Comparison of ENCODE assay signal across 20 mouse cellular contexts in the genomic region with DNA sequence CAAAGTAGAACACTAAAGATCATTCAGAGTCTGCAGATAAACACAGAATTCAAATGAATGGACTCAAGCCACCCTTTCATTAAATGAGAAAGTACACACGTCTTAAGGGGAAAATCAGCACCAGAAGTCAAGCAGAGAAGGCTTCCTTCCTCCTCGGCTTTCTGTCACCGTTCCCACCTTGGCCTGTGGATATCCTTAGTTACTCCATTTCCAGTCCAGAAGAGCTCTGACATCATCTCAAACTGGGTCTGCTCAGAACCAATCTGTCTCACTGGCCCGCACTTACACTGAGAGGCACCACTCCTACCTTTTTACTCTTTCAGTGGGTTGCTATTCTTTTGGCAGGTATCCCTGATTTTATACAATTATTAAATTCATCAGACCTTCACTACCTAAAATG.
DNase-seq lines count a peak whose midpoint lies in the region; ATAC-seq and TF ChIP-seq lines count a peak whose summit lies in the region.
"Had no signal": no experiment of that assay in that cellular context is flagged by ENCODE, and none has a peak within 500 bp of the region (broad histone marks: within the 10 kb centered on the region; RNA-seq: fewer than 3 reads in every experiment).

No protein-coding gene starts in this region.

- no peak for TF ChIP-seq POLR2A in thymus, adult 2 months (IDR thresholded peaks at IDR 0.05; ENCODE audit: control insufficient read depth, extremely low read depth, insufficient read depth, low read length, poor library complexity)

- H3K27me3 ChIP-seq in neural tube, embryonic 15.5 days (replicated peaks): no peaks in the 10 kb centered on the region
- no peaks in the 10 kb centered on the region for H3K27me3 ChIP-seq in thymus, adult 2 months (ENCODE audit: control insufficient read depth, insufficient read depth, low read length)
- no peaks in the 10 kb centered on the region for H3K27me3 ChIP-seq in intestine, postnatal 0 days (replicated peaks; ENCODE audit: control insufficient read depth, insufficient read depth, low read length)
- H3K27me3 ChIP-seq: embryonic facial prominence, embryonic 12.5 days; forebrain, embryonic 15.5 days; hindbrain, embryonic 13.5 days had no signal

- H3K4me3 ChIP-seq in neural tube, embryonic 15.5 days (replicated peaks): no peak overlapping the region
- no peak overlapping the region for H3K4me3 ChIP-seq in thymus, adult 2 months (ENCODE audit: control insufficient read depth, insufficient read depth, low read length)
- H3K4me3 ChIP-seq in intestine, postnatal 0 days (ENCODE audit: low read depth, low read length): no peak overlapping the region
- H3K4me3 ChIP-seq: embryonic facial prominence, embryonic 12.5 days; forebrain, embryonic 15.5 days; hindbrain, embryonic 13.5 days had no signal

- H3K4me1 ChIP-seq in neural tube, embryonic 15.5 days: no peaks in the 10 kb centered on the region; the same call in 1 of the 2 replicates
- no peaks in the 10 kb centered on the region for H3K4me1 ChIP-seq in thymus, adult 2 months (replicated peaks; ENCODE audit: control insufficient read depth, insufficient read depth, low read length)
- H3K4me1 ChIP-seq in intestine, postnatal 0 days (replicated peaks; ENCODE audit: control insufficient read depth, insufficient read depth, low read length): no peaks in the 10 kb centered on the region
- H3K4me1 ChIP-seq: embryonic facial prominence, embryonic 12.5 days; forebrain, embryonic 15.5 days; hindbrain, embryonic 13.5 days had no signal

- H3K36me3 ChIP-seq in neural tube, embryonic 15.5 days: no peaks in the 10 kb centered on the region
- no peaks in the 10 kb centered on the region; the same call in 1 of the 2 replicates for H3K36me3 ChIP-seq in thymus, adult 2 months (ENCODE audit: control insufficient read depth, insufficient read depth, low read length)
- no peaks in the 10 kb centered on the region for H3K36me3 ChIP-seq in intestine, postnatal 0 days (ENCODE audit: control insufficient read depth, insufficient read depth)
- H3K36me3 ChIP-seq: embryonic facial prominence, embryonic 12.5 days; forebrain, embryonic 15.5 days; hindbrain, embryonic 13.5 days had no signal

- peak; percentile 79; the same call in 1 of the 2 replicates for ATAC-seq in cerebellum, adult (ENCODE audit: insufficient number of reproducible peaks, low FRiP score, low TSS enrichment)
- ATAC-seq in neural tube, embryonic 15.5 days (ENCODE audit: low FRiP score): no peak
- ATAC-seq in intestine, postnatal 0 days: no peak
- ATAC-seq: CD4-positive, CD25-positive, alpha-beta regulatory T cell, adult 4 months; forebrain, embryonic 15.5 days; hindbrain, postnatal 0 days had no signal

- H3K9ac ChIP-seq in neural tube, embryonic 15.5 days (replicated peaks): no peak overlapping the region
- H3K9ac ChIP-seq in intestine, postnatal 0 days (ENCODE audit: low read depth, low read length): no peak overlapping the region
- H3K9ac ChIP-seq: embryonic facial prominence, embryonic 12.5 days; forebrain, embryonic 15.5 days; hindbrain, embryonic 13.5 days had no signal

- 79% methylated on average over 4 of the region's 4 CpGs for WGBS in neural tube, embryonic 15.5 days
- 93% methylated on average over 4 of the region's 4 CpGs for WGBS in thymus, adult 2 months
- 82% methylated on average over 4 of the region's 4 CpGs for WGBS in intestine, postnatal 0 days

- H3K4me2 ChIP-seq in neural tube, embryonic 15.5 days: no peak overlapping the region
- H3K4me2 ChIP-seq in intestine, postnatal 0 days (replicated peaks; ENCODE audit: low read depth): no peak overlapping the region
- H3K4me2 ChIP-seq: embryonic facial prominence, embryonic 12.5 days; forebrain, embryonic 15.5 days; hindbrain, embryonic 13.5 days had no signal

- no peaks in the 10 kb centered on the region for H3K9me3 ChIP-seq in neural tube, embryonic 15.5 days (replicated peaks)
- no peaks in the 10 kb centered on the region for H3K9me3 ChIP-seq in intestine, postnatal 0 days (ENCODE audit: control insufficient read depth)
- H3K9me3 ChIP-seq: embryonic facial prominence, embryonic 12.5 days; forebrain, embryonic 15.5 days; G1E; hindbrain, embryonic 13.5 days had no signal

- no peak for TF ChIP-seq CTCF in thymus, adult 2 months (IDR thresholded peaks at IDR 0.05; ENCODE audit: borderline replicate concordance, control insufficient read depth, extremely low read depth, insufficient read depth, low read length, poor library complexity)
- TF ChIP-seq CTCF in intestine, postnatal 0 days (IDR thresholded peaks at IDR 0.05; ENCODE audit: low read depth): no peak

- no peak for DNase-seq in cerebellum, postnatal 4 days (ENCODE audit: low spot score in 2 of 2)
- DNase-seq in heart, adult 8-10 months (ENCODE audit: low spot score): peak; percentile 21
- DNase-seq in heart, postnatal 4 days: no peak
- DNase-seq in cerebellum, postnatal 10 days: peak; percentile 35 to 37
- DNase-seq in thymus, adult 2 months: no peak
- DNase-seq: adrenal gland, adult 8-10 months; adrenal gland, postnatal 36 days; B cell, adult 2 months; gastrocnemius, postnatal 10 days; heart, postnatal 10 days; kidney, adult 18-20 months had no signal

- H3K27ac ChIP-seq in neural tube, embryonic 15.5 days (replicated peaks): no peak overlapping the region
- no peak overlapping the region for H3K27ac ChIP-seq in thymus, adult 2 months (ENCODE audit: control insufficient read depth, insufficient read depth, low read length)
- no peak overlapping the region for H3K27ac ChIP-seq in intestine, postnatal 0 days (ENCODE audit: low read depth, low read length)
- H3K27ac ChIP-seq: embryonic facial prominence, embryonic 12.5 days; forebrain, embryonic 15.5 days; hindbrain, embryonic 13.5 days; hindbrain, postnatal 0 days had no signal

Comparison
In these comparisons a context has a peak if more than half of its experiments do, and no peak if none do; other contexts are left out.
1. DNase-seq: peak in heart, adult 8-10 months (single experiment) and cerebellum, postnatal 10 days (2 of 2); none in cerebellum, postnatal 4 days (0 of 2), heart, postnatal 4 days (single experiment) and thymus, adult 2 months (single experiment).